ENCODE assay signal across 23 mouse cellular contexts in the genomic region with DNA sequence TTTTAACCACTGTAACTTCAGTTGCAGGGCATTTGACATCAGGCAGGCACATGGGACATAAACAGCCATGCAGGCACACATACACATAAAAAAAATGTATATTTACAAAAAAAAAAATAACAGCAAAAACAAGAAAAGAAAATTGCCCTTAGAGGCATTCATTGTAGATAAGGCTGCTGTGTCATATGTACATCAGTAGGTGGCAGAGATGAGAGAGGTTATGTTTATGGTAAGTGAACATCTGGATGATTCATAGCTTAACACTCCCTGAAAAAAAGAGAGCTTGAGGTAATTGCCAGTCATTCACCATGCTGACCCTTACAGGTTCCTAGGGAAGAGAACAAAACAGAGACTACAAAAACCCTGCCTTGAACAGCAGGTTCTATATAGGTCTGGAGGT.
"Had no signal": no experiment of that assay in that cellular context is flagged by ENCODE, and none has a peak within 500 bp of the region (broad histone marks: within the 10 kb centered on the region; RNA-seq: fewer than 3 reads in every experiment).

No protein-coding gene starts in this region.

- DNase-seq: kidney, adult 11 months; kidney, adult 8-10 months; kidney, postnatal 14 days; left cerebral cortex, postnatal 4 days; liver, postnatal 0 days; lung, embryonic 14.5 days; retina, postnatal 1 day; right cerebral cortex, postnatal 25 days; spleen, adult 18-20 months; thymus, adult 18-20 months; thymus, postnatal 36 days had no signal

- H3K9me3 ChIP-seq: kidney, embryonic 15.5 days; limb, embryonic 12.5 days; limb, embryonic 15.5 days; midbrain, embryonic 12.5 days; midbrain, embryonic 15.5 days; neural tube, embryonic 12.5 days; neural tube, embryonic 15.5 days; stomach, embryonic 15.5 days had no signal

- H3K9ac ChIP-seq: kidney, embryonic 15.5 days; limb, embryonic 12.5 days; limb, embryonic 15.5 days; liver, embryonic 14.5 days; liver, postnatal 0 days; lung, embryonic 14.5 days; midbrain, embryonic 12.5 days; midbrain, embryonic 15.5 days; neural tube, embryonic 12.5 days; neural tube, embryonic 15.5 days; stomach, embryonic 15.5 days had no signal

- H3K27me3 ChIP-seq: kidney, embryonic 15.5 days; limb, embryonic 12.5 days; limb, embryonic 15.5 days; midbrain, embryonic 12.5 days; midbrain, embryonic 15.5 days; neural tube, embryonic 12.5 days; neural tube, embryonic 15.5 days; stomach, embryonic 15.5 days had no signal

- ATAC-seq: liver, postnatal 0 days; lung, postnatal 0 days; midbrain, embryonic 15.5 days had no signal

- H3K4me1 ChIP-seq: kidney, embryonic 15.5 days; limb, embryonic 12.5 days; limb, embryonic 15.5 days; midbrain, embryonic 12.5 days; midbrain, embryonic 15.5 days; neural tube, embryonic 12.5 days; neural tube, embryonic 15.5 days; stomach, embryonic 15.5 days had no signal

- H3K4me2 ChIP-seq: kidney, embryonic 15.5 days; limb, embryonic 12.5 days; limb, embryonic 15.5 days; liver, embryonic 11.5 days; lung, embryonic 14.5 days; midbrain, embryonic 12.5 days; midbrain, embryonic 15.5 days; neural tube, embryonic 12.5 days; neural tube, embryonic 15.5 days; stomach, embryonic 15.5 days had no signal

- H3K4me3 ChIP-seq: kidney, embryonic 15.5 days; limb, embryonic 12.5 days; limb, embryonic 15.5 days; midbrain, embryonic 12.5 days; midbrain, embryonic 15.5 days; neural tube, embryonic 12.5 days; neural tube, embryonic 15.5 days; stomach, embryonic 15.5 days had no signal

- H3K27ac ChIP-seq: kidney, embryonic 15.5 days; limb, embryonic 12.5 days; limb, embryonic 15.5 days; liver, embryonic 14.5 days; macrophage; midbrain, embryonic 12.5 days; midbrain, embryonic 15.5 days; neural tube, embryonic 12.5 days; neural tube, embryonic 15.5 days; stomach, embryonic 15.5 days had no signal

- H3K36me3 ChIP-seq: kidney, embryonic 15.5 days; limb, embryonic 12.5 days; limb, embryonic 15.5 days; midbrain, embryonic 12.5 days; midbrain, embryonic 15.5 days; neural tube, embryonic 12.5 days; neural tube, embryonic 15.5 days; stomach, embryonic 15.5 days had no signal
